Mouse (Mus musculus) lung, embryonic 15.5 days (tissue): Measurements from ENCODE around the gene Nebl. TPM values are rescaled to one million over a fixed set of nuclear protein-coding genes. Genes with fewer than 3 reads are reported as not detected.

Experiments
- ATAC-seq: fragments of 200-750 bp; cut with Nextera tagmentation; 2 replicates; pipeline ENCODE4 v1.8.0; 2017; ENCODE audit warnings: moderate number of reproducible peaks, borderline replicate concordance; ENCODE audit not compliant: low FRiP score, low TSS enrichment; ENCODE audit errors: extremely low read depth
- H3K27ac ChIP-seq: fragments of 300-500 bp; sonication (generic); 2 replicates; pipeline ENCODE4 v1.5.1; 2015; ENCODE audit warnings: moderate library complexity, mild to moderate bottlenecking, inconsistent platforms
- H3K27me3 ChIP-seq: fragments of 300-500 bp; sonication (generic); 2 replicates; pipeline ENCODE4 v1.6.1; 2015; ENCODE audit warnings: inconsistent platforms
- H3K36me3 ChIP-seq: fragments of 300-500 bp; sonication (generic); 2 replicates; pipeline ENCODE4 v1.6.1; 2015; ENCODE audit warnings: inconsistent platforms
- H3K4me1 ChIP-seq: fragments of 300-500 bp; sonication (generic); 2 replicates; pipeline ENCODE4 v1.6.1; 2015; ENCODE audit warnings: inconsistent platforms
- H3K4me2 ChIP-seq: fragments of 300-500 bp; sonication (generic); 2 replicates; pipeline ENCODE4 v1.6.1; 2015; ENCODE audit warnings: inconsistent platforms, mild to moderate bottlenecking, moderate library complexity
- H3K4me3 ChIP-seq: fragments of 300-500 bp; sonication (generic); 2 replicates; pipeline ENCODE4 v1.5.1; 2015; ENCODE audit warnings: mild to moderate bottlenecking, inconsistent platforms
- H3K9ac ChIP-seq: fragments of 300-500 bp; sonication (generic); 2 replicates; pipeline ENCODE4 v1.6.1; 2015; ENCODE audit warnings: inconsistent platforms
- H3K9me3 ChIP-seq: fragments of 300-500 bp; sonication (generic); 2 replicates; pipeline ENCODE4 v1.6.1; 2016; ENCODE audit warnings: inconsistent platforms
- WGBS: fragments of 180-500 bp; shearing (Covaris S2); methylation state at CpG from one replicate; pipeline ENCODE4 v1.1.7; 2015; 5-methylcytosine and 5-hydroxymethylcytosine counted together
- polyA plus RNA-seq: library from polyadenylated mRNA; unstranded; fragments of >200 nt; fragmentation: Nextera tagmentation; extraction: Ambion mirVana; gene quantifications from 2 replicates; pipeline ENCODE4 v1.2.1, GENCODE M21; 2015

Nebl gene
- polyA plus RNA-seq, 1 experiment from 2014 or later, result 44.9 TPM

GRCm38 (mm10) chr2:17705426-17705825 is 25.8 kb downstream of the Nebl start:
- H3K4me2 ChIP-seq, result no peak overlapping the region
- H3K9me3 ChIP-seq, result no peaks in the 10 kb centered on the region
- WGBS, result 43% methylated on average over 3 of the region's 3 CpGs
- H3K27me3 ChIP-seq, result no peaks in the 10 kb centered on the region
- H3K27ac ChIP-seq, result no peak overlapping the region
- ATAC-seq, result peak; percentile 31; the same call in 1 of the 2 replicates
- peaks cover 18% of the 10 kb centered on the region; the same call in 1 of the 2 replicates for H3K4me1 ChIP-seq
- no peak overlapping the region for H3K9ac ChIP-seq
- no peak overlapping the region for H3K4me3 ChIP-seq
- no peaks in the 10 kb centered on the region for H3K36me3 ChIP-seq

- Histone ChIP-seq H3K27me3 (no peaks in the 10 kb centered on the region), H3K27ac (no peak overlapping the region), H3K9me3 (no peaks in the 10 kb centered on the region), H3K4me1 (peaks cover 14% of the 10 kb centered on the region; the same call in 1 of the 2 replicates), H3K36me3 (no peaks in the 10 kb centered on the region), H3K9ac (no peak overlapping the region), H3K4me2 (no peak overlapping the region), H3K4me3 (no peak overlapping the region)
- WGBS, result 60% methylated on average over 2 of the region's 2 CpGs
- no peak for ATAC-seq
Measured at GRCm38 (mm10) chr2:17703170-17703512, 28.1 kb downstream of the Nebl start.

- H3K27ac ChIP-seq, result no peak overlapping the region
- no peak overlapping the region for H3K9ac ChIP-seq
- no peak for ATAC-seq
- H3K9me3 ChIP-seq, result no peaks in the 10 kb centered on the region
- H3K27me3 ChIP-seq, result no peaks in the 10 kb centered on the region
- no peak overlapping the region for H3K4me2 ChIP-seq
- WGBS, result 54% methylated on average over 7 of the region's 7 CpGs
- peaks cover 14% of the 10 kb centered on the region; the same call in 1 of the 2 replicates for H3K4me1 ChIP-seq
- H3K4me3 ChIP-seq, result no peak overlapping the region
- H3K36me3 ChIP-seq, result no peaks in the 10 kb centered on the region
Measured at GRCm38 (mm10) chr2:17702481-17703169, 28.6 kb downstream of the Nebl start.

GRCm38 (mm10) chr2:17698161-17699087 is 32.8 kb downstream of the Nebl start:
- WGBS, result 70% methylated on average over 4 of the region's 4 CpGs
- H3K36me3 ChIP-seq, result no peaks in the 10 kb centered on the region
- no peak overlapping the region for H3K4me2 ChIP-seq
- no peak overlapping the region for H3K9ac ChIP-seq
- H3K4me3 ChIP-seq, result no peak overlapping the region
- H3K4me1 ChIP-seq, result no peaks in the 10 kb centered on the region
- H3K9me3 ChIP-seq, result no peaks in the 10 kb centered on the region
- no peak for ATAC-seq
- no peak overlapping the region for H3K27ac ChIP-seq
- no peaks in the 10 kb centered on the region for H3K27me3 ChIP-seq

- no peak for ATAC-seq
- Histone ChIP-seq H3K4me2 (no peak overlapping the region), H3K27me3 (no peaks in the 10 kb centered on the region), H3K4me1 (peaks cover 3% of the 10 kb centered on the region; the same call in 1 of the 2 replicates), H3K36me3 (no peaks in the 10 kb centered on the region), H3K4me3 (no peak overlapping the region), H3K27ac (no peak overlapping the region), H3K9ac (no peak overlapping the region), H3K9me3 (no peaks in the 10 kb centered on the region)
- 79% methylated on average over 2 of the region's 2 CpGs for WGBS
Measured at GRCm38 (mm10) chr2:17692926-17693325, 38.3 kb downstream of the Nebl start.

GRCm38 (mm10) chr2:17690264-17690663 is 41.0 kb downstream of the Nebl start:
- 65% methylated on average over 5 of the region's 5 CpGs for WGBS
- peaks cover 3% of the 10 kb centered on the region; the same call in 1 of the 2 replicates for H3K4me1 ChIP-seq
- H3K27ac ChIP-seq, result no peak overlapping the region
- H3K9ac ChIP-seq, result no peak overlapping the region
- ATAC-seq, result no peak
- H3K4me3 ChIP-seq, result no peak overlapping the region
- H3K4me2 ChIP-seq, result no peak overlapping the region
- H3K36me3 ChIP-seq, result no peaks in the 10 kb centered on the region
- H3K9me3 ChIP-seq, result no peaks in the 10 kb centered on the region
- no peaks in the 10 kb centered on the region for H3K27me3 ChIP-seq

GRCm38 (mm10) chr2:17687141-17687540 is 44.1 kb downstream of the Nebl start:
- Histone ChIP-seq H3K9me3 (no peaks in the 10 kb centered on the region), H3K9ac (no peak overlapping the region), H3K4me2 (no peak overlapping the region), H3K4me3 (no peak overlapping the region), H3K4me1 (peaks cover 5% of the 10 kb centered on the region), H3K27me3 (no peaks in the 10 kb centered on the region), H3K27ac (no peak overlapping the region), H3K36me3 (no peaks in the 10 kb centered on the region)
- WGBS, result 80% methylated on average over 6 of the region's 6 CpGs
- no peak for ATAC-seq

GRCm38 (mm10) chr2:17683326-17684040 is 47.8 kb downstream of the Nebl start:
- peak; percentile 59; the same call in 1 of the 2 replicates for ATAC-seq
- 50% methylated on average over 4 of the region's 4 CpGs for WGBS
- Histone ChIP-seq H3K4me2 (no peak overlapping the region), H3K9ac (no peak overlapping the region), H3K27ac (no peak overlapping the region), H3K36me3 (no peaks in the 10 kb centered on the region), H3K9me3 (no peaks in the 10 kb centered on the region), H3K27me3 (no peaks in the 10 kb centered on the region), H3K4me1 (peaks cover 5% of the 10 kb centered on the region), H3K4me3 (no peak overlapping the region)

GRCm38 (mm10) chr2:17672156-17672555 is 59.1 kb downstream of the Nebl start:
- H3K9ac ChIP-seq, result no peak overlapping the region
- no peak overlapping the region for H3K27ac ChIP-seq
- H3K4me2 ChIP-seq, result no peak overlapping the region
- no peak overlapping the region for H3K4me3 ChIP-seq
- no peaks in the 10 kb centered on the region for H3K9me3 ChIP-seq
- no peaks in the 10 kb centered on the region for H3K36me3 ChIP-seq
- 86% methylated on average over 10 of the region's 10 CpGs for WGBS
- H3K27me3 ChIP-seq, result no peaks in the 10 kb centered on the region
- ATAC-seq, result no peak
- no peaks in the 10 kb centered on the region for H3K4me1 ChIP-seq

- H3K9me3 ChIP-seq, result no peaks in the 10 kb centered on the region
- no peak overlapping the region for H3K4me3 ChIP-seq
- no peaks in the 10 kb centered on the region for H3K4me1 ChIP-seq
- no peak overlapping the region for H3K4me2 ChIP-seq
- H3K27me3 ChIP-seq, result no peaks in the 10 kb centered on the region
- 83% methylated on average over 8 of the region's 8 CpGs for WGBS
- 0 out of 2 replicates have a peak, but pooled peaks have one; percentile 23 for ATAC-seq
- H3K36me3 ChIP-seq, result no peaks in the 10 kb centered on the region
- no peak overlapping the region for H3K9ac ChIP-seq
- no peak overlapping the region for H3K27ac ChIP-seq
Measured at GRCm38 (mm10) chr2:17671566-17671965, 59.7 kb downstream of the Nebl start.

- Histone ChIP-seq H3K4me2 (no peak overlapping the region), H3K27me3 (no peaks in the 10 kb centered on the region), H3K4me3 (no peak overlapping the region), H3K4me1 (no peaks in the 10 kb centered on the region), H3K9ac (no peak overlapping the region), H3K27ac (no peak overlapping the region), H3K9me3 (no peaks in the 10 kb centered on the region), H3K36me3 (no peaks in the 10 kb centered on the region)
- no peak for ATAC-seq
- 55% methylated on average over 10 of the region's 10 CpGs for WGBS
Measured at GRCm38 (mm10) chr2:17669953-17670352, 61.3 kb downstream of the Nebl start.
